Mouse (Mus musculus) CH12.LX (cell line): ENCODE data around the gene Hipk1. TPM values are rescaled to one million over a fixed set of nuclear protein-coding genes. Genes with fewer than 3 reads are reported as not detected.

ENCODE experiments used
- DNase-seq: peaks from one replicate; pipeline ENCODE4 v3.0.0-alpha.2; 2013; ENCODE audit errors: extremely low read depth
- H3K27ac ChIP-seq: 2 replicates; pipeline ENCODE4 v1.5.1; 2012; ENCODE audit warnings: low read depth, mild to moderate bottlenecking, control low read depth, moderate library complexity; ENCODE audit not compliant: insufficient read depth
- H3K27me3 ChIP-seq: replicated peaks from 2 replicates; pipeline ENCODE3; 2012; ENCODE audit warnings: inconsistent platforms
- H3K36me3 ChIP-seq, 2 experiments: replicated peaks in 1 of 2; 2 replicates each; pipeline versions ENCODE3 to v1.6.1; 2012; ENCODE audit warnings: inconsistent platforms in 1 of 2, low read length in 1 of 2, mild to moderate bottlenecking in 1 of 2, mixed read lengths in 1 of 2, moderate library complexity in 1 of 2; ENCODE audit not compliant: control insufficient read depth in 1 of 2, insufficient read depth in 1 of 2
- H3K4me1 ChIP-seq, 2 experiments: 2 replicates each; pipeline ENCODE4 v1.6.1; 2012; ENCODE audit warnings: inconsistent platforms in 1 of 2, moderate library complexity in 1 of 2; ENCODE audit not compliant: insufficient read depth in 2 of 2, control insufficient read depth in 1 of 2
- H3K4me2 ChIP-seq: 2 replicates; pipeline ENCODE4 v1.6.1; 2012; ENCODE audit warnings: low read depth, mild to moderate bottlenecking, control low read depth; ENCODE audit not compliant: poor library complexity, insufficient read depth, severe bottlenecking
- H3K4me3 ChIP-seq, 3 experiments: fragments of 150-350 bp in 1 of 3; sonication (generic) in 1 of 3; replicated peaks in 1 of 3; 2 replicates each; pipeline versions ENCODE3 to v1.5.1; 2011 to 2012; ENCODE audit warnings: low read depth in 2 of 3, low read length in 2 of 3, mild to moderate bottlenecking in 2 of 3, moderate library complexity in 2 of 3, control low read depth in 1 of 3, improper control_type of control experiment in 1 of 3, inconsistent platforms in 1 of 3, mixed read lengths in 1 of 3; ENCODE audit not compliant: poor library complexity in 1 of 3
- H3K79me2 ChIP-seq: replicated peaks from 2 replicates; pipeline ENCODE4 v1.6.1; 2012; ENCODE audit warnings: mild to moderate bottlenecking, moderate library complexity; ENCODE audit not compliant: control insufficient read depth, poor library complexity, insufficient read depth, severe bottlenecking; ENCODE audit errors: extremely low read depth
- H3K9ac ChIP-seq: 2 replicates; pipeline ENCODE4 v1.6.1; 2012; ENCODE audit warnings: low read depth, mild to moderate bottlenecking, control low read depth, moderate library complexity; ENCODE audit not compliant: insufficient read depth
- H3K9me3 ChIP-seq: replicated peaks from 2 replicates; pipeline ENCODE3; 2012; ENCODE audit warnings: low read length, inconsistent platforms, mixed read lengths
- BHLHE40 ChIP-seq: IDR thresholded peaks from 2 replicates; pipeline ENCODE4 v1.6.1; 2011; ENCODE audit warnings: mild to moderate bottlenecking, low read depth, low read length, improper control_type of control experiment
- CHD2 ChIP-seq: IDR thresholded peaks from 2 replicates; pipeline ENCODE4 v1.6.1; 2011; ENCODE audit warnings: low read length, improper control_type of control experiment
- EP300 ChIP-seq: IDR thresholded peaks from 2 replicates; pipeline ENCODE4 v1.6.1; 2011; ENCODE audit warnings: low read length, improper control_type of control experiment
- HCFC1 ChIP-seq: IDR thresholded peaks from 2 replicates; pipeline ENCODE4 v1.6.1; 2012; ENCODE audit warnings: low read depth, mild to moderate bottlenecking, inconsistent platforms, low read length, improper control_type of control experiment
- IRF4 ChIP-seq: IDR thresholded peaks from 2 replicates; pipeline ENCODE4 v1.6.1; 2014; ENCODE audit warnings: low read depth, mild to moderate bottlenecking, inconsistent platforms, low read length, improper control_type of control experiment
- JUN ChIP-seq: IDR thresholded peaks from 2 replicates; pipeline ENCODE4 v1.6.1; 2011; ENCODE audit warnings: low read depth, mild to moderate bottlenecking, low read length, improper control_type of control experiment, moderate library complexity; ENCODE audit not compliant: insufficient read depth
- JUND ChIP-seq: conservative IDR thresholded peaks from 2 replicates; pipeline ENCODE4 v1.6.1; 2011; ENCODE audit warnings: low read depth, low read length, improper control_type of control experiment
- MAX ChIP-seq: IDR thresholded peaks from 2 replicates; pipeline ENCODE4 v1.6.1; 2011; ENCODE audit warnings: low read length, improper control_type of control experiment
- MXI1 ChIP-seq: IDR thresholded peaks from 2 replicates; pipeline ENCODE4 v1.6.1; 2011; ENCODE audit warnings: mild to moderate bottlenecking, low read depth, low read length, improper control_type of control experiment
- MYC ChIP-seq: IDR thresholded peaks from 2 replicates; pipeline ENCODE4 v1.6.1; 2011; ENCODE audit warnings: low read depth, mild to moderate bottlenecking, improper control_type of control experiment, low read length
- SMC3 ChIP-seq: IDR thresholded peaks from 2 replicates; pipeline ENCODE4 v1.6.1; 2011; ENCODE audit warnings: low read depth, low read length, improper control_type of control experiment
- TBP ChIP-seq: conservative IDR thresholded peaks from 2 replicates; pipeline ENCODE4 v1.6.1; 2011; ENCODE audit warnings: low read depth, low read length, improper control_type of control experiment
- TCF12 ChIP-seq: IDR thresholded peaks from 2 replicates; pipeline ENCODE4 v1.6.1; 2014; ENCODE audit warnings: low read depth, mild to moderate bottlenecking, inconsistent platforms, low read length, improper control_type of control experiment
- UBTF ChIP-seq: IDR thresholded peaks from 2 replicates; pipeline ENCODE4 v1.6.1; 2012; ENCODE audit warnings: low read depth, mild to moderate bottlenecking, inconsistent platforms, low read length, improper control_type of control experiment, moderate library complexity
- USF2 ChIP-seq: conservative IDR thresholded peaks from 2 replicates; pipeline ENCODE4 v1.6.1; 2011; ENCODE audit warnings: low read depth, low read length, improper control_type of control experiment
- ZKSCAN1 ChIP-seq: IDR thresholded peaks from 2 replicates; pipeline ENCODE4 v1.6.1; 2012; ENCODE audit warnings: low read depth, inconsistent platforms, low read length, improper control_type of control experiment, borderline replicate concordance
- ZNF384 ChIP-seq: IDR thresholded peaks from 2 replicates; pipeline ENCODE4 v1.6.1; 2012; ENCODE audit warnings: low read depth, low read length, improper control_type of control experiment, inconsistent platforms
- dilution Hi-C: fragments of 300-500 bp; cut with MboI; formaldehyde crosslinking; loops from 2 replicates; pipeline ENCODE4 v1.14.3; 2020; ENCODE audit warnings: low sequenced_read_pairs; ENCODE audit not compliant: extremely low pct_unique_long_range_greater_than_20kb, extremely low pct_ligation_motif_present
- in situ Hi-C: fragments of 300-500 bp; cut with MboI; formaldehyde crosslinking; loops from 3 replicates; pipeline ENCODE4 v1.14.3; 2019; ENCODE audit warnings: low sequenced_read_pairs, low pct_ligation_motif_present, low pct_unique_long_range_greater_than_20kb, mixed read lengths
- polyA plus RNA-seq: library from polyadenylated mRNA; unstranded; fragments of >175 nt; gene quantifications from 2 replicates; pipeline ENCODE4 v1.2.1, GENCODE M21; 2012; ENCODE audit warnings: low read depth; ENCODE audit not compliant: insufficient read length
- total RNA-seq, 2 experiments: library from RNA; depleted of rRNA; stranded (reverse); fragments of 300-350 nt in 1 of 2; fragments of >200 nt in 1 of 2; gene quantifications; 2 replicates each; pipeline ENCODE4 v1.2.3; 2012 to 2014

The Hipk1 gene
- total and polyA plus RNA-seq, 3 experiments: 26.2 to 35.9 (median 32.7) TPM

- Histone ChIP-seq H3K27ac (no peak overlapping the region), H3K4me1 (peaks cover 24 to 71% of the 10 kb centered on the region in 2 experiments), H3K4me3 (no peak overlapping the region), H3K36me3 (peaks cover 0 to 2% of the 10 kb centered on the region in 2 experiments), H3K9me3 (no peaks in the 10 kb centered on the region), H3K4me2 (no peak overlapping the region), H3K27me3 (no peaks in the 10 kb centered on the region), H3K79me2 (no peaks in the 10 kb centered on the region), H3K9ac (no peak overlapping the region)
- TF ChIP-seq ZNF384: no peak
- no peak for TF ChIP-seq TCF12
- TF ChIP-seq UBTF: no peak
- TF ChIP-seq CHD2: no peak
- TF ChIP-seq EP300: no peak
- no peak for TF ChIP-seq ZKSCAN1
- no peak for TF ChIP-seq TBP
- no peak for TF ChIP-seq USF2
- no peak for TF ChIP-seq MXI1
- no peak for TF ChIP-seq IRF4
- in situ Hi-C loops: loop anchor here (10.0 kb wide), 1 partner anchor 295 kb away; no protein-coding TSS in a partner anchor
- DNase-seq: no peak
- dilution Hi-C loops: no loop called here
Measured at GRCm38 (mm10) chr3:103729850-103730249, 61.5 kb downstream of the Hipk1 start.

- in situ Hi-C loops: no loop called here
- DNase-seq: peak; percentile 56
- H3K4me2 ChIP-seq: no peak overlapping the region
- peaks cover 11 to 51% of the 10 kb centered on the region in 2 experiments; a peak in 3 of 4 replicates for H3K4me1 ChIP-seq
- H3K9ac ChIP-seq: no peak overlapping the region
- no peaks in the 10 kb centered on the region for H3K79me2 ChIP-seq
- TF ChIP-seq MAX: no peak
- no peak for TF ChIP-seq SMC3
- TF ChIP-seq EP300: peak; percentile 52; the same call in 1 of the 2 replicates
- peak; percentile 28; the same call in 1 of the 2 replicates for TF ChIP-seq JUND
- TF ChIP-seq MYC: no peak
- TF ChIP-seq IRF4: peak; percentile 49; the same call in 1 of the 2 replicates
- TF ChIP-seq HCFC1: no peak
- peak; percentile 22; the same call in 1 of the 2 replicates for TF ChIP-seq BHLHE40
- 0 out of 2 replicates have a peak, but pooled peaks have one; percentile 19 for TF ChIP-seq JUN
- H3K27ac ChIP-seq: no peak overlapping the region
- no peaks in the 10 kb centered on the region for H3K9me3 ChIP-seq
- H3K4me3 ChIP-seq: no peak overlapping the region
- H3K27me3 ChIP-seq: no peaks in the 10 kb centered on the region
- H3K36me3 ChIP-seq: peaks cover 0 to 2% of the 10 kb centered on the region in 2 experiments
- dilution Hi-C loops: no loop called here
Measured at GRCm38 (mm10) chr3:103727813-103728326, 63.5 kb downstream of the Hipk1 start.
